Mouse (Mus musculus): Measurements from ENCODE around the gene Pdk1. TPM values are rescaled to one million over a fixed set of nuclear protein-coding genes. Genes with fewer than 3 reads are reported as not detected.

Gene Pdk1
- total and polyA plus RNA-seq, 3 experiments = 12.2 to 56.1 TPM; not detected in 1

- H3K9ac ChIP-seq (ENCODE audit: control insufficient read depth, low read depth, low read length, poor library complexity, severe bottlenecking) = no peak overlapping the region
- peak; percentile 41; the same call in 1 of the 2 replicates for TF ChIP-seq MAFK (IDR thresholded peaks at IDR 0.05; ENCODE audit: borderline replicate concordance, low read depth, low read length)
- no peak for TF ChIP-seq MXI1 (IDR thresholded peaks at IDR 0.05; ENCODE audit: low read depth, low read length)
- TF ChIP-seq SIN3A (IDR thresholded peaks at IDR 0.05; ENCODE audit: low read length) = 0 out of 2 replicates have a peak, but pooled peaks have one; percentile 12
- peak; percentile 80 for TF ChIP-seq RCOR1 (IDR thresholded peaks at IDR 0.05; ENCODE audit: low read depth, low read length)
- TF ChIP-seq POLR2AphosphoS2 (IDR thresholded peaks at IDR 0.05; ENCODE audit: low read length) = no peak
- no peak for TF ChIP-seq NELFE (IDR thresholded peaks at IDR 0.05; ENCODE audit: low read depth, low read length)
- peak; percentile 42; the same call in 1 of the 2 replicates for TF ChIP-seq BHLHE40 (IDR thresholded peaks at IDR 0.05; ENCODE audit: borderline replicate concordance, low read depth, low read length)
- peak; percentile 58 for TF ChIP-seq ZNF384 (IDR thresholded peaks at IDR 0.05; ENCODE audit: low read depth, low read length)
- TF ChIP-seq EP300 (IDR thresholded peaks at IDR 0.05; ENCODE audit: low read depth in 1 of 2, low read length in 2 of 2) = peak; percentile 58 to 73; a peak in 3 of 4 replicates
- TF ChIP-seq HCFC1 (IDR thresholded peaks at IDR 0.05; ENCODE audit: low read depth, low read length) = 0 out of 2 replicates have a peak, but pooled peaks have one; percentile 14
- TF ChIP-seq GATA1 (IDR thresholded peaks at IDR 0.05; ENCODE audit: low read depth, low read length) = peak; percentile 82
- no peak overlapping the region for H3K4me3 ChIP-seq (ENCODE audit: control insufficient read depth in 1 of 2, insufficient read depth in 1 of 2, low read depth in 2 of 2, low read length in 2 of 2)
- DNase-seq (ENCODE audit: low read depth, low spot score) = peak; percentile 52
- peaks cover 3 to 20% of the 10 kb centered on the region in 2 experiments; a peak in 3 of 4 replicates for H3K36me3 ChIP-seq (ENCODE audit: control insufficient read depth in 1 of 2, insufficient read depth in 2 of 2, low read length in 2 of 2)
- no peaks in the 10 kb centered on the region for H3K9me3 ChIP-seq (replicated peaks; ENCODE audit: insufficient read depth, low read length)
- H3K4me1 ChIP-seq (ENCODE audit: control insufficient read depth in 1 of 2, insufficient read depth in 2 of 2, low read length in 2 of 2) = peaks cover 4 to 18% of the 10 kb centered on the region in 2 experiments
- H3K27me3 ChIP-seq (ENCODE audit: control insufficient read depth in 1 of 2, insufficient read depth in 2 of 2, low read length in 2 of 2) = no peaks in the 10 kb centered on the region
- H3K79me2 ChIP-seq (ENCODE audit: control insufficient read depth, insufficient read depth, low read length, poor library complexity) = no peaks in the 10 kb centered on the region
- no peak overlapping the region for H3K27ac ChIP-seq (ENCODE audit: control insufficient read depth, low read depth, low read length)
These were observed 5.9 kb downstream of the Pdk1 start for GRCm38 (mm10) chr2:71878943-71879342.

DNA sequence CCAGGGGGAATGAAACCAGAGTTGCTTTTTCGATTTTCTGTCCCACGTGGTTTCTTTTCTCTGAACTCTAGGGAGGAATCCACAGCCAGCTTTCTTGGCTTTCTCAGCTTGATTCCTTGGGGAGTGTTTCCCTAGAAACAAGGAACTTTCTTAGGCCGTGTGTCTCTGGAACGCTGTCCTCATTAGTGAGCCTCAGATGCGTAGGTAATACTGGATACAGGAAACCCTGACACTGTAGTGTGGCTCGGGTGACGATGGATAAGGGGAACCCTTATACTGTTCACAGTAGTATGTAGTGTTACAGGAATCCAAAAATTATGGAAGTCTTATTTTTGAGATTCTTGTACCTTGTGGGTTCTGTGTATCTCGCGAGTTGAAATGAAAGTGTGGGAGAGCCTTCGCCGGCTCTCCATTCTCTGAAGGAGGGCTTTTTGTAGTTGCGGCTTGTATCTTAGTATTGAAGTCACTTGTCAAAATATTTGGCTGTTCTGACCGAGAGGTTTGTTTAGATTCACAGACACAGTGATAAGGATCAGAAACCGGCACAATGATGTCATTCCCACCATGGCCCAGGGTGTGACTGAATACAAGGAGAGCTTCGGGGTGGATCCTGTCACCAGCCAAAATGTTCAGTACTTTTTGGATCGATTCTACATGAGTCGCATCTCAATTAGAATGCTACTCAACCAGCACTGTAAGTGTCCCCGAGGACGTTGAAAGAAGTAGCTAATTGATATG is 10.1 kb downstream of the Pdk1 start:
- Histone ChIP-seq H3K27ac (ENCODE audit: control insufficient read depth, low read depth, low read length) (no peak overlapping the region), H3K79me2 (ENCODE audit: control insufficient read depth, insufficient read depth, low read length, poor library complexity) (no peaks in the 10 kb centered on the region), H3K9ac (ENCODE audit: control insufficient read depth, low read depth, low read length, poor library complexity, severe bottlenecking) (no peak overlapping the region), H3K4me1 (ENCODE audit: control insufficient read depth in 1 of 2, insufficient read depth in 2 of 2, low read length in 2 of 2) (peaks cover 2 to 11% of the 10 kb centered on the region in 2 experiments), H3K4me3 (ENCODE audit: control insufficient read depth in 1 of 2, insufficient read depth in 1 of 2, low read depth in 2 of 2, low read length in 2 of 2) (no peak overlapping the region), H3K9me3 (replicated peaks; ENCODE audit: insufficient read depth, low read length) (no peaks in the 10 kb centered on the region), H3K27me3 (ENCODE audit: control insufficient read depth in 1 of 2, insufficient read depth in 2 of 2, low read length in 2 of 2) (no peaks in the 10 kb centered on the region), H3K36me3 (ENCODE audit: control insufficient read depth in 1 of 2, insufficient read depth in 2 of 2, low read length in 2 of 2) (peaks cover 6 to 12% of the 10 kb centered on the region in 2 experiments; a peak in 3 of 4 replicates)
- TF ChIP-seq POLR2AphosphoS2 (IDR thresholded peaks at IDR 0.05; ENCODE audit: low read length) (no peak), RCOR1 (IDR thresholded peaks at IDR 0.05; ENCODE audit: low read depth, low read length) (no peak), POLR2AphosphoS5 (IDR thresholded peaks at IDR 0.05; ENCODE audit: borderline replicate concordance, low read depth, low read length) (no peak), BHLHE40 (IDR thresholded peaks at IDR 0.05; ENCODE audit: borderline replicate concordance, low read depth, low read length) (no peak), KAT2A (conservative IDR thresholded peaks at IDR 0.05; ENCODE audit: low read depth, low read length) (no peak), RAD21 (IDR thresholded peaks at IDR 0.05; ENCODE audit: low read depth, low read length) (no peak), ZNF384 (IDR thresholded peaks at IDR 0.05; ENCODE audit: low read depth, low read length) (no peak), ZKSCAN1 (IDR thresholded peaks at IDR 0.05; ENCODE audit: low read depth, low read length) (no peak), NRF1 (IDR thresholded peaks at IDR 0.05; ENCODE audit: insufficient read depth, low read depth, low read length, poor library complexity, severe bottlenecking) (no peak), CTCF (IDR thresholded peaks at IDR 0.05 in 2 of 3, conservative IDR thresholded peaks at IDR 0.05 in 1 of 3; ENCODE audit: control insufficient read depth in 1 of 3, insufficient read depth in 1 of 3, low read depth in 2 of 3, low read length in 3 of 3, poor library complexity in 1 of 3, severe bottlenecking in 1 of 3) (no peak), USF1 (IDR thresholded peaks at IDR 0.05; ENCODE audit: low read depth, low read length) (no peak), MYC (IDR thresholded peaks at IDR 0.05; ENCODE audit: low read depth, low read length) (no peak), ELF1 (IDR thresholded peaks at IDR 0.05; ENCODE audit: low read depth, low read length) (no peak), SMC3 (IDR thresholded peaks at IDR 0.05; ENCODE audit: low read depth, low read length) (no peak), ZC3H11A (IDR thresholded peaks at IDR 0.05; ENCODE audit: low read depth, low read length) (no peak), POLR2A (IDR thresholded peaks at IDR 0.05; ENCODE audit: control insufficient read depth in 1 of 2, insufficient read depth in 1 of 2, low read depth in 1 of 2, low read length in 2 of 2, poor library complexity in 1 of 2) (no peak), TAL1 (IDR thresholded peaks at IDR 0.05; ENCODE audit: low read length) (no peak), MEF2A (IDR thresholded peaks at IDR 0.05; ENCODE audit: extremely low read depth, insufficient replicate concordance, low read depth, low read length, poor library complexity, severe bottlenecking) (no peak), ZMIZ1 (IDR thresholded peaks at IDR 0.05; ENCODE audit: low read depth, low read length) (no peak)
- no peak for DNase-seq (ENCODE audit: low read depth, low spot score)

Data from MEL (cell line).